In the genomic region with DNA sequence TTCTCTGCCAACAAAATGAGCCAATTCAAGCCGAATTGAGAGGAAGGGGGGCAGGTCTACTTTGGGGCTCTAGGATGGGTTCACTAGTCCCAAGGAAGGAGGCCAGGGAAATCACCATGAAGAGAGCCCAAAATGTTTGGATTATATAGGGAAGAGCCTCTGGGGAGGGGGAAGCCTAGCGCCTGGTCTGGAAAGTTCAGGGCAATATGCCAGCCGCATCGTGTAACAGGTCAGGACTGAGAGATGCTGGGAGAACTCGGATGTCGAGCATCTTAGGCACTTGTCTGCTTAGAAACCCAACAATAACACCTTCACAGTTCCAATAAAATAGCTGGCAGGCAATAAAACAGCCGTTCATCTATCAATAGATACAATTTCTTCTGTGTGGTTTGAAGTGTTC, we compare ENCODE assay signal across 26 mouse cellular contexts.
"Had no signal": no experiment of that assay in that cellular context is flagged by ENCODE, and none has a peak within 500 bp of the region (broad histone marks: within the 10 kb centered on the region; RNA-seq: fewer than 3 reads in every experiment).

No protein-coding gene starts in this region.

- H3K27ac ChIP-seq: gastrocnemius, adult 2 months; heart, adult 2 months; heart, embryonic 13.5 days; heart, embryonic 15.5 days; hindbrain, embryonic 10.5 days; hindbrain, embryonic 12.5 days; hindbrain, embryonic 14.5 days; intestine, embryonic 15.5 days; layer of hippocampus, adult 2 months; left cerebral cortex, adult 2 months; limb, embryonic 12.5 days had no signal

- ATAC-seq: hindbrain, embryonic 16.5 days; inflammation-experienced regulatory T-cells, adult 6 months; intestine, embryonic 15.5 days; intestine, postnatal 0 days had no signal

- H3K4me3 ChIP-seq: gastrocnemius, adult 2 months; heart, adult 2 months; heart, embryonic 13.5 days; heart, embryonic 15.5 days; hindbrain, embryonic 10.5 days; hindbrain, embryonic 12.5 days; intestine, embryonic 15.5 days; layer of hippocampus, adult 2 months; left cerebral cortex, adult 2 months; limb, embryonic 10.5 days; limb, embryonic 12.5 days had no signal

- H3K4me2 ChIP-seq: heart, embryonic 11.5 days; heart, embryonic 13.5 days; heart, embryonic 15.5 days; hindbrain, embryonic 12.5 days; hindbrain, embryonic 14.5 days; intestine, embryonic 15.5 days; limb, embryonic 12.5 days had no signal

- H3K9me3 ChIP-seq: heart, embryonic 15.5 days; intestine, embryonic 15.5 days; limb, embryonic 10.5 days; limb, embryonic 12.5 days had no signal

- DNase-seq: gastrocnemius, adult 2 months; gastrocnemius, postnatal 10 days; gastrocnemius, postnatal 25 days; heart, adult 2 months; heart, postnatal 14 days; heart, postnatal 4 days; kidney, adult 18-20 months; kidney, adult 8-10 months; kidney, postnatal 10 days; kidney, postnatal 25 days; kidney, postnatal 4 days; liver had no signal

- H3K9ac ChIP-seq: heart, embryonic 13.5 days; heart, embryonic 15.5 days; hindbrain, embryonic 12.5 days; hindbrain, embryonic 14.5 days; intestine, embryonic 15.5 days; limb, embryonic 12.5 days had no signal

- H3K36me3 ChIP-seq: heart, embryonic 13.5 days; heart, embryonic 15.5 days; hindbrain, embryonic 10.5 days; hindbrain, embryonic 12.5 days; intestine, embryonic 15.5 days; limb, embryonic 10.5 days; limb, embryonic 12.5 days had no signal

- H3K27me3 ChIP-seq: heart, embryonic 13.5 days; heart, embryonic 15.5 days; hindbrain, embryonic 12.5 days; intestine, embryonic 15.5 days; limb, embryonic 12.5 days had no signal
